Mouse (Mus musculus): ENCODE measurements around the gene Hoxd11.

- no peak for TF ChIP-seq POLR2A (IDR thresholded peaks at IDR 0.05; ENCODE audit: control insufficient read depth, extremely low read depth, insufficient read depth, low read length, poor library complexity)
- TF ChIP-seq CTCF (IDR thresholded peaks at IDR 0.05; ENCODE audit: borderline replicate concordance, control insufficient read depth, extremely low read depth, insufficient read depth, low read length, poor library complexity): no peak
Measured at GRCm38 (mm10) chr2:74684106-74684505, 4.7 kb downstream of the Hoxd11 start.
